Mouse (Mus musculus) erythroblast, adult 5-6 weeks (primary cell): ENCODE results near the gene Gldc. TPM values are rescaled to one million over a fixed set of nuclear protein-coding genes. Genes with fewer than 3 reads are reported as not detected.

Source experiments
- ATAC-seq: replicated peaks from 2 replicates; pipeline ENCODE4 v1.8.0; 2016; ENCODE audit warnings: moderate number of reproducible peaks, mild to moderate bottlenecking, moderate TSS enrichment, inconsistent platforms; ENCODE audit not compliant: poor library complexity, low FRiP score, severe bottlenecking
- total RNA-seq, 2 experiments: library from RNA; stranded (forward) in 1 of 2; stranded (reverse) in 1 of 2; fragments of 150-400 nt in 1 of 2; fragments of 200-764, 138-1000 nt in 1 of 2; gene quantifications; 2 replicates each; pipeline versions ENCODE4 v1.2.3 to v1.2.4; 2015 to 2017; ENCODE audit warnings: low replicate concordance in 2 of 2

Gldc gene
- total RNA-seq, 2 experiments from 2014 or later, result not detected

DNA sequence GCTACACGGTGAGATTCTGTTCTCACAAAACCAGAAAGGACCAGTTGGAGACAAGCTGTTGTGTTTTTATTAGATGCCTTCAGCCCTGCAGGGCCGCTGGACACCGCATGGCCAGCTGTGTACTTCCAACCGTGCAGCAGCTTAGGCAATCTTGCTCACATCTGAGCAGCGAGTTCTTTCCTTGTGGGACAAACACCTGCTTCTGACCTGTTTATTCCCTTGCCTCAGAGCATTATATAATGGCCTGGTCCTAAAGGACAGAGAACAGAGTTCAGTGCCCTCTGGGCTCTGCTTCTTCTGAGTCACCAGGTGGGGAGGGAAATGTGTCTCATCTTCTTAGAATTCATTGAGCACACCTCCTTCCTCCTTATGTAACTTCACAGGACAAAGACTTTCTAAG is 12.4 kb downstream of the Gldc start:
- ATAC-seq, result no peak

DNA sequence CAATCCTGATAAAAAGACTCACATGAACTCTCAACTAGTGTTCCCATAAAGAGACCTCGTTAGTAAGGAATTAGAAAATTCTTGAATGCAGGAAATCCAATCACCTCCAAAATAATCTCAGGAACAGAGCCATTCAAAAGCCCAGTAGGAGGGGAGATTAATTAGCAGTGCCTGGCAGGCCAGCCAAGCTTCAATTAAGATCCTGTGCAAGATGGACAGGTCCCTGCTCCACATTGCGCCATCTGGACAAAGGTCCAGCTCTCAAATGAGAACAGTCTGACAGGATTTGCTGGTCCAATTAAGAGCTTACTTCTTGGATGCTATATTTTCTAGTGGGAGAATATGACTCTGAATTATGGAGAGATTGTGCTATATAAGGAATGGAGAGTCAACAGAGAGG is 15.2 kb downstream of the Gldc start:
- no peak for ATAC-seq

DNA sequence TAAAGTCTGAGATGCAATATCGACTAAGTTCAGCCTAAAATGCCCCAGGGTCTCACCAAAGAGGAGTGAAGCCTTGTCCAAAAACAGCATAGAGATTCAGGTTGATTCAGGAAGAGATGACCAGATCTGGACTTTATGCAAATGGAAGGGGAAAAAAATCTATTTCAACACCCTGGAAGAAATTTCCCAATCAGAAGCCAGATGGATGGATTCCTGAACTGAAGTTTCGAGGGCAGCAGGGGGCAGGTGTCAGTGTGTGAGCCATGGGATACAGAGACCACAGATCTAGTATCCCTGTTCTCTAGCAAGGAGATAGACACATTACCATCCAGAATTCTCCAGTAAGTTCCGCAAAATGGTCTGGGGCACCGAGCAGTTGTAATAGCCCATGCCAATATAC is 17.0 kb downstream of the Gldc start:
- no peak for ATAC-seq

DNA sequence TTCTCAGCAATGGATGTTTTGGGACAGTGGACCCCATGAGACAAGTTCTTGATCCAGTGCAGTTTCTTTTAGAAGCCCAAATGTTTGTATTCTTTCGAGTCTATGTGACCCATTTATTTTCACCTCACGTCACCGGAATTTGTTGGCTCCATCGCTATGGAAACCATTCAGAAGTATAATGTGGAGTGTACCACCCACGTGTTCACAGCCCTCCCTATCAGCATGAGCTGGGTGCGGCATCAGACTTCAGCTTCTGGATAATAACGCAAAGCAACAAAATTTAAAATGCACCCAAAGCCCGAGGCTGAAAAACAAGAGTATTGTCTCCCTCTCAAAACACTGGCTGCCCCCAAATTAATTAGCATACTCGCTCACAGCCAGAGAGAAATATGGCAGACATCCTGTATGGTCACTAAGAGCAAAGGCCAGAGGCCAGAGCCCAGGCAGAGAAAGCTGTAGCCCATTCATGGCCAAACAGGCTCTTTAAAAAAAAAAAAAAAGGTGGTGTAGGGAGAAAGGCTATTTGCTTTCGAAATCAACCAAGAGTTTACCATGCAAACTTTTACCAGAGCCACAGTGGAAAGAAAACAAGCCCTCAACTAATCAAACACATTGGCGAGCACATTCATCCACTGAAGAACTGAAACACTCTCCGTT is 18.1 kb downstream of the Gldc start:
- no peak for ATAC-seq

DNA sequence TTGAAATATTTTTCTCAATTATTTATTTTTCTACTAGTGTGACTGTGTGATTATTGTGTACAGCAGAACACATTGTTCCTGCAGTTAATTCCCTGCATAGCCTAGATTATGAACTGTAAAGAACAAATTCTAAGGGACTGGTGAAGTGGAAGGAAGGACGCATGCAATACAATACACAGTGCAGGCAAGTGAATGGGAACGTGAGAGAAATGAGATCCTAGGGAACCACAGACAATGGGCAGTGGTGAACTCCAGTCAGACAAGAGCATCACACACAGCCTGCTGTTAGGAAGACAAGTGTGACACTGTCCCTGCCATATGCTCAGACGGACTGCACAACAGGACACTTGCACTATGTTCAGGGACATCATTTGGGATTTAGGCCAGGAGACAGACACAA is 21.5 kb downstream of the Gldc start:
- ATAC-seq, result no peak

DNA sequence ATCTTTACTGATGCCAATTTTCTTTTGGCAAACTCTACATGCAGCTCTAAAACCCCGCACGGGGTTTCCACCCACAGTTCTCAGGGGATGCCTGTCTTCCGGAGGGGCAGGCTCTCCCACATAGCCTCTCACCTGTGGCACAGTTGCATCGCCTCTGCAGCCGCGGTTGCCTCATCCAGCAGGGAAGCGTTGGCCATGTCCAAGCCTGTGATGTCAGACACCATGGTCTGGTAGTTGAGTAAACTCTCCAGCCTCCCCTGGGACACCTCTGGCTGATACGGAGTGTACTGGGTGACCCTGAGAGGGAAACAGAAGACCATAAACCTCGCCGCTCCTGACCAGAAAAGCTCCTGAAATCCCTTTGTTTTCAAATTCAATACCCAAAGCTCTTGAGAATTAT is 23.9 kb downstream of the Gldc start:
- ATAC-seq, result no peak

DNA sequence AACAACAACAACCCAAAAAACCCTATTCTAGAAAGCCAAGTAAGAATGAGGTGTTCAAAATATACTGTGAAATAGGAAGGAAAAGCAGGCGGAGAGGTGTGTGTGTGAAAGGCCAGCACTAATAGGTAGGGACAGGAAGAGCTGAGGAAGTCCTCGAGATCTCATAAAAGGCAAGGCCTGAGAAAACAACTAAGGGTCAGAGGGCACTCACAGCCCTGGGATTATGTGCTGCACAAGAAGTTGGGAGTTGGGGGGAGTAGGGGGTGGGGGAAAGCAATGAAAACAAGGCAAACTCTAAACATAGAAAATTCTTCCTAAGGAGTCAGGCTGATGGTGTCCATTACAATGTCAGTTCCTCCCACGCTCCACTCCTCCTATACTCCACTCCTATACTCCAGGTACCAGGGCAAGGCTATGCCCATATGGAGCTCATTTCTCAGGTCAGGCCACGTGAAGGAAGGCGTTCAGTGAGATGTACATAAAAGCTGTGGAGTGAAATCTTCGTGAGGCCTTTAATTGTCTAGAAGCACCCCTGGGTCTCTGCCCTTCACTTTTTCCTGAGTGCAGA is 25.9 kb downstream of the Gldc start:
- ATAC-seq, result no peak

DNA sequence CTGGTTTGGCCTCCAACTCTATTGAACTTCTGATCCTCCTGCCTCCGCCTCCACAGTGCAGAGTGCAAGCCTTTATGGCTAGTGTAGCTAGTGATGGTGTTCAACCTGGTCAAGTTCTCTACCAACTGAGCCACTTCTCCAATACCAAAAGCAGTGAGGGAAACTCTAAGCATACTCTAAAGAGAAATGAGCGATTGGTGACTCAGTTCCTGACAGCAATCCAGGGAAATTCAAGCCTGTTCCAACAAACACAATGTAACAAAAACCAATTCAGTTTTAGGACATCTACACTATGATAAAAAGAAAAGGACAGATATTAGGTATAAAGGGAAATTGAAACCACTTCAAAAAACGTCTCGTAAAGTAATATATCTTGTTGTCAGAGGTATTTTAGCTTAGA is 27.9 kb downstream of the Gldc start:
- no peak for ATAC-seq

DNA sequence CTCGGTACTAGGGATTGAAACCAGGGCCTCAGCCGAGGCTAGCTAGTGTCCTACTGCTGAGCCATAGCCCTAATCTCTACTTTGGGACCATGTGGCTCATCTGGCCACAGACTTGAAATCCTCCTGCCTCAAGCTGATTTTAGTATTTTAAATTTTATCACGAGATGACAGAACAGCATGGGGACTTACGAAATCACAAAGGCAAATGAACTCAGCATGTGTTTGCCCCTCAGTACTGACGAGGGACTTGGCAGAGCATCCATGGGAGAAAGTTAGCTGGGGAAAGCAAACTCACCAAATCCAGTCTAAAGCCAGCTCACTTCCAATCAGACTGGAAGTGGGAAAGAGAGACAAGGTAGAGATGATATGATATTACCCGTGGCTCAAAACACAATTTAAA is 28.5 kb downstream of the Gldc start:
- no peak for ATAC-seq

DNA sequence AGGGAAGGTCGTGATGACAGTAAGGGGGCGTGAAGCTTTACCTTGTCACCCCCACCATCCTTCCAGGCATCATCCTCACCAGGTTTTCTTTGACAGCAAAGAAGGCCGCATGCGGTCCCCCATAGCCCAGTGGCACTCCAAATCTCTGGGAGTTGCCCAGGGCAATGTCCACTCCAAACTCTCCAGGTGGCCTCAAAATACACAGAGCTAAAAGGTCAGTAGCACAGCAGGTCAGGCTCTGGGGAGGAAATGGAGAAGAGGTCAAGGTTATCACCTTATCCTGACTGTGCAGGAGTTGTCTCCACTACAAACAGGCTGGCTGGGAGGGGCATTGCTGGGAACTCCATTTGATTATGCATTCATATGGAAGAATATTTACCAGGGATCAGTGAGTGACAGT is 30.1 kb downstream of the Gldc start:
- ATAC-seq, result no peak

DNA sequence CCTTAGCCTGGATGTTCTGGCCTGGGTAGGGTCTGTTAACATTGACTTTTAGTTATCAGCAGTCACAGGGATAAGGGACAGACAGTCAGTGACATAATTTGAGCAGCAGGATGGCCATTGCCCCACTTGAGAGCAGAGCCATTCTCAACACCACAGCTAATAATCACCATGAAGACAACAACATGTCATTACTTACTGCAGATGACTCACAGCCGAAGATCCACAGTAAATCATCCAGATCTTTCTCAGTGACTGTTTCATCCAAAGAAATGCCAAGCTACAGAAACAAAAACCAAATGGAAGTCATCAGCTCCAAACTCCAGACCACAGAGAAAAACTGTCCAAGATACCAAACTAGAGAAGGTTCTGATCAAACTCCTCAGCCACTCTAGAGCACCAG is 38.9 kb downstream of the Gldc start:
- no peak for ATAC-seq

DNA sequence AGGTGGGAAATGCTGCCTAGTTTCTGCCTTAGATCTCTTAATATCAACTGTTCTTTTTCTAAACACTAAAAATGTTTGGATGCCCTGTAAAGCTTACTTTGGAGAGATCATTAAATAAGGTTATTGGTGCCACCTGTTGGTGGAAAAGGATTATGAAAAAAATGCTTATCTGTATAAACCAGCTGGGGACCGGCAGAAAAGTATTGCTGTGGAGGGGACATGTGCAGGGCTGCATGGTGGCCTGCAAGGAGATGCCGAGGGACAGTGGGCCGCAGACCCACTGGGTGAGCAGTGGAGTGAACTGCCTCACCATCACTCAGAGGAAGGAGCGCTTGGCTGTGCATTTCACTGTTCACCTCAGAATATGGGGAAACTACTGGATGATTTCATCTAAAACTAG is 47.1 kb downstream of the Gldc start:
- ATAC-seq, result no peak

DNA sequence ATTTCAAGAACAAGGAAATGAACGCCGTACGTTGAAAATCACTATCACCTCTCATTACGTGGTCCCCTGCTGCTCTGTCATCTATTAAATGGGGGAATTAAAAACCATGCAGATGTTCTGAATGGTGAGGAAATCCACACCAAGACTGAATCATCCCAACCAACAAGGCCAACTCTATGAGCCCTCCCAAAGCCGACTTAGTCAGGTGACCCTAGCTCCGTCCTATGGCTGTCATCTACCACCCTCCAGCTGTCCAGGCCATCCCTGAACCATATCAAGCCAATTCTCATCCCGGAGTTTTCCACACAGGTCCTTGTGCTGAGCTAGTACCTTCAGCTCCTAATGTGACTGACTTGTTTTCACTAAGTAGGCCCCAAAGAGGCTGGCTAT is 49.6 kb downstream of the Gldc start:
- ATAC-seq, result no peak

DNA sequence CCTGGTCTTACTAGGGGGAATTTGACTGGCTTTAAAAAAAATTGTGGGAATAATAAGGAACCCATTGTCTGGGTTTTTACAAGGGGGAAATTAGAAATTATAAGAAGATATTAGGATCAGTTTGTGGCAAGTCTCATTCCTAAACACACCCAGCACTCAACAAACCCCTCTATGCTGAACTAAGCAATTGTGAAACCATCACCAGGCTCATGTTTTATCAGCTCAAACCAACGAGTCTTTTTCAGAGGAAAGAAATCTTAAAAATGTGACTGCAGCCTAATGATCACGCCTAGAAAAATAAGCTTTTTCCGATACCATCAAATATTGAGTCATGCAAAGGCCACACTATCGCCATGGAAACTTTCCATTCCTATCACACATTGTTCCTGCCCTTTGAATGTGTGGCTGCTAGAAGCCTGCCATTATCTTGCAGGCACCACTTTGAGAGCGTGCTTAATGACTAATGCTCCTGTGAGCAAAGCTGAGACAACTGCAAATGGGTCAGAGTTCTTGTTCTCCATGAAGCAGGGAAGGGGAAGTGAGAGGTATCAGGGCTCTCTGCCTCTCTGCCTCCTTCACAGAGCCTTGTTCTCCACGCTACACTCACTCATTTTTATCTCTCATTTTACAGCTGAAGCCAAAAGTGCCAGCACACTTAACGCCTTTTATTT is 50.1 kb downstream of the Gldc start:
- ATAC-seq, result no peak

DNA sequence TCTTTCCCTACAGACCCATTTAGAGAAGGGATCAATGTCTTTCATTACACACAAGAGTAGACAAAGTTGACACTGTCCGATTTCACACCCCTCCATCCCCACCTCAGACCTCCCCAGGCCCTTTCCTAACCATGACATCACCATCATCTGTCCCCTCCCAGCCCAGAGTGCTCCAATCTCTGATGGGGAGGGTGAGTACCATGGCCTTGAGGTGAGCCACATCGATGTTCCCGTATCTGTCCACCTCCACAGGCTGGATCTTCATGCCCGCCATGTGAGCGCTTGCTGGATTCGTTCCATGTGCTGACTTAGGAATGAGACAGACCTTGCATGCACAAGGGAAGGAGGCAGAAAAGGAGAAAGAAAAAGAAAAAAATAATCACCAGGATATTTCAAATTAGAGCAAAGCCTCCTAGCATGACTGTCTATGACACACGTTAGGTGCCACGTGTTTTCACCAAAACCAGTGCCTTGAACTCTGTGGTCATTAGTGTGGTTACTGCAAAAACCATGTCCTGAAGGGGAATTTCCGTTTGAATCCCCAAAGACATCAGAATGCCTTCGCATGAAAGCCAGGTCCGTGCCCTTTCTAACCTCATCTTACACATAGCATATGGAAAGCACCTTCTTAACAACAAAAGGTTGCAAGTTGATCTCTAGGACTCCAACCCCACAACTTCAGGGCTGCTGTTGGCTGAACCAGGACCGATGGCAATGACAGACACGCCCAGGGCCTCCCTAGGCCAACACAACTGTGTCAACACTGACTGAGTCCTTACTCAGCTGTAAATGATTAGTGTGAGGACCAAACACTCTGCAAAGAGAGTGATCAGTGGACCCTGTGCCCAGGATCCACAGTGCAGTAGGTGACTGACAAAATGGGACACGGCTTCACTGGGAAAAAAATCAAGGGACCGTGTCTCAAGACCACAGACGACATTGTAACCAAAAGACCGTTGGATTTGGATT is 56.6 kb downstream of the Gldc start:
- ATAC-seq, result no peak

DNA sequence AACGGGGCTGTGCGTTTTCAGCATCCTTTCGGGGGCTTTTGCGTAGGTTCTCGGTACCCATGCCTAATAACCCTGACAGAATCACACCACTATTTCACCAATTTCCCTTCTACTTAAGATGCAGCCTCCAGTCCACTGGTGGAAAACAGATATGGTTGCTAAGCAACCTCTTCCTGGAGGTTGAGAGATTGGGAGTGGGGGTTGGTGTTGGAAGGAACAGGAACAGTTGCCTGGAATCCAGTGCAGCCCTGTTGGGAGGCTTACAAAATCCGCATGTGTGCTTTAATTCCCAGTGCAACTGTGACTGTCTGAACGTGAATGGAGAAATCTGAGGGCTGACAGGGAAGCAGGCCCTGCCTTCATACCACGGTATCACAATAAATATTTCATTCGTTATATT is 57.5 kb downstream of the Gldc start:
- no peak for ATAC-seq

DNA sequence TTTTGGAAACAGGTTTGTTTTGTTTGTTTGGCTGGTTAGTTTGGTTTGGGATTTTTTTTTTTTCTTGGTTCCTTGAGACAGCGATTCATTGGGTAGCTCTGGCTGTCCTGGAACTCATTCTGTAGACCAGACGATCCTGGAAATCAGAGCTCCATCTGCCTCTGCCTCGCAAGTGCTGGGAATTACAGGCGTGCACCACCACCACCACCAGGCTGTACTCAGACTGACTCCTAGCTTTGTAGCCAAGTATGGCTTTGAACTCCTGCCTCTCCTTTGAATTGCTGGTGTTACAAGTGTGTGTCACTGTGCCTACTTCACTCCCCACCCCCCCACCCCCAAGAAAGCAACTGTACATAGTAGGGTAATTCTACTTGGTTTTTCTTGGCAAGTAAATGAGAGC is 58.0 kb downstream of the Gldc start:
- no peak for ATAC-seq

DNA sequence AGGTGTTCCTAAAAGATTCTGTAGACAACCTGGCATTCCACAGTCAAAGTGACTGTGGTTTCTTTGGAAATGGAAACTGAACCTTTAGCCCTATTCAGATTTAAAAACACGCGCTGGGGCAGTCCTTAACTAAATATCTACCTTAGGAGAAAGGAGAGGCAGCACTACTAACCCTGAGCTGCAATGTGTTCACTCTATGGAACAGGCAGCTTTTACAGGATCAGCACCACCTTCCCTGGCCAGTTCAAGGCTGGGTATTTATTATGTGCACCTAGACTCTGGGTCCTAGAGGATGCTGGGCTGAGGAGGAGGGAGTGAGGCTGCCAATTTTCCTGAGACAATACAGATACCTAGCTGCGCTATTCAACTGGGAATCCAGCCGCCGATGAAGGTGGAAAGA is 59.6 kb downstream of the Gldc start:
- no peak for ATAC-seq

DNA sequence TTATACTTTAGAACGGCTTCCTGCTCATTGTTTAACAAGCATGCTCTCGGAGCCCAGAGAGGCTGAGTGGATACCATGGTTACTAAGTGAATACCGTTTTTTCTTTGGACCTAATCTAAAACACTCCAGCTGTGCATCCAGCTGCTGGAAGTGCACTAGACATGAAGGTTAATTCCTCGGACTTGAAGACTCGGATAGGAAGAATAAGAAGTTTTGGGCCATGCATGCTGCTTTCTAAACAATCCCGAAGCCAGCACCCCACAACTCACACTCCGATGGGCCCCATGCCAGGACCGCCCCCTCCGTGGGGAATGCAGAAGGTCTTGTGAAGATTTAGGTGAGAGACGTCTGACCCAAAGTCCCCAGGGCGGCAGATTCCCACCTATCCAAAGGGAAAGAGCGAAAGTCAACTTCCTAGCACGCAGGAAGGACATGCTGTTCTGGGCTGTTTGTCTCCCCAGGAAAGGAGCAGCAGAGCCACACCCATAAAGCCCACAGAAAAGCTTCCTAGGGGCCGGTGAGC is 60.2 kb downstream of the Gldc start:
- no peak for ATAC-seq

DNA sequence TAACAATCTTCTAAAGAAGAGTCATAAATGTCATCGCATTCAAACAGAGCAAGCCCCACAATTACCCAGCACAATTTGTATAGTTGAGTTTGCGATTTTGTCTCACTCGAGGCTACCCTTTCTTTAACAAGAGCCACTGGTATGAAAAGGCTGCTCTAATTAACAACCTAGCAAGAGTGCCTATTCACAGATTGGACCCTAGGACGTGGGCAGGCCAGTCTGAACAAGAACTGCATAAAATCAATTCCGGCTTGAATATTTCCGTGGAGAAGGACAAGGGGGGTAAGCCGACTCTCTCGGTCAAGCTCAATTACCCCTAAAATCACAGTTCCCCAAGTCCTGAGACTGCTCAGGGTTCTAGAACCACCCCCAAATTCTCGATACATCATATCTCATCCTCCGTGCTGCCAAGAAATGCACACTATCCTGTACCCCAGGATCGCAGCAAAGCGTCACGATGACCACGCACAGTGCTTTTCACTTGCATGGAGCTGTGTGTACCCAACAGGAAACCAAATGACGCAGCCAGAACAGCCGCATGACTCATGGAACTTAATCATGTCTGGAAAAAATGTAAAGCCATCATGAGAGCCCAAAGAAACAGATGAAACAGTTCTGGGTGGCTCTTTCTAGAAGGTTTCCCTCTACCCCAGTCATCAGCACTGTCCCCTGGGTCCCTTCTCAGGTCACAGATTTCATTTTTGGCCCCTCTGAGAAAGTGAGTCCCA is 62.1 kb downstream of the Gldc start:
- no peak for ATAC-seq
